Mouse (Mus musculus) layer of hippocampus, postnatal 10 days (tissue): ENCODE measurements around the gene Muc3a. TPM values are rescaled to one million over a fixed set of nuclear protein-coding genes. Genes with fewer than 3 reads are reported as not detected.

Experiments
- total RNA-seq, 2 experiments: library from RNA; stranded (reverse); gene quantifications; 2 replicates each; pipeline ENCODE4 v1.2.3; 2021

The Muc3a gene
- total RNA-seq, 2 experiments from 2014 or later: 3.5 to 5.2 TPM

Other genes with a start within 250 kb of the Muc3a start
- gene Cldn15, start 245.8 kb downstream of the Muc3a start, total RNA-seq: not detected
- 10 to 100 TPM; 38.5 to 44.0 TPM for gene Plod3, start 225.4 kb downstream of the Muc3a start, total RNA-seq
- 10 to 100 TPM; 78.6 to 84.6 TPM for gene Znhit1, start 224.4 kb downstream of the Muc3a start, total RNA-seq
- gene Vgf, start 186.0 kb downstream of the Muc3a start, total RNA-seq: 100 to 1,000 TPM; 253 to 268 TPM
- 100 to 1,000 TPM; 187 to 196 TPM for gene Ap1s1, start 166.3 kb downstream of the Muc3a start, total RNA-seq
- gene Serpine1, start 140.1 kb downstream of the Muc3a start, total RNA-seq: under 1 TPM; 0.80 to 0.96 TPM
- gene Trim56, start 96.2 kb downstream of the Muc3a start, total RNA-seq: 1 to 10 TPM; 4.8 to 5.2 TPM
- not detected for gene Muc3, start 63.1 kb downstream of the Muc3a start, total RNA-seq
- gene Ache, start 75.1 kb upstream of the Muc3a start, total RNA-seq: 10 to 100 TPM; 93.0 to 97.4 TPM
- gene Ufsp1, start 82.2 kb upstream of the Muc3a start, total RNA-seq: 10 to 100 TPM; 20.4 to 21.8 TPM
- 100 to 1,000 TPM; 188 to 191 TPM for gene Srrt, start 95.3 kb upstream of the Muc3a start, total RNA-seq
- 1 to 10 TPM; 6.2 to 7.7 TPM for gene Trip6, start 102.0 kb upstream of the Muc3a start, total RNA-seq
- gene Slc12a9, start 121.2 kb upstream of the Muc3a start, total RNA-seq: 10 to 100 TPM; 28.8 to 30.7 TPM
- gene Ephb4, start 137.7 kb upstream of the Muc3a start, total RNA-seq: 1 to 10 TPM; 8.3 to 9.3 TPM